Mouse (Mus musculus) heart, embryonic 16.5 days (tissue): ENCODE measurements around the gene Rps3. TPM values are rescaled to one million over a fixed set of nuclear protein-coding genes. Genes with fewer than 3 reads are reported as not detected.

Experiments used
- ATAC-seq: fragments of 200-750 bp; cut with Nextera tagmentation; replicated peaks from 2 replicates; pipeline ENCODE4 v1.8.0; 2017; ENCODE audit warnings: moderate number of reproducible peaks; ENCODE audit not compliant: insufficient read depth, low FRiP score; ENCODE audit errors: extremely low read depth
- H3K27ac ChIP-seq: fragments of 300-500 bp; sonication (generic); 2 replicates; pipeline ENCODE4 v1.5.1; 2014; ENCODE audit warnings: mild to moderate bottlenecking, low read length, control low read depth, moderate library complexity
- H3K27me3 ChIP-seq: fragments of 300-500 bp; sonication (generic); 2 replicates; pipeline ENCODE4 v1.6.1; 2014; ENCODE audit warnings: low read length, mixed read lengths; ENCODE audit not compliant: control insufficient read depth, insufficient read depth
- H3K36me3 ChIP-seq: fragments of 300-500 bp; sonication (generic); 2 replicates; pipeline ENCODE4 v1.6.1; 2014; ENCODE audit not compliant: control insufficient read depth, insufficient read depth
- H3K4me1 ChIP-seq: fragments of 300-500 bp; sonication (generic); 2 replicates; pipeline ENCODE4 v1.6.1; 2014; ENCODE audit warnings: low read length, mixed read lengths; ENCODE audit not compliant: control insufficient read depth, insufficient read depth
- H3K4me2 ChIP-seq: fragments of 300-500 bp; sonication (generic); 2 replicates; pipeline ENCODE4 v1.6.1; 2014; ENCODE audit warnings: low read depth, mild to moderate bottlenecking, control low read depth, low read length
- H3K4me3 ChIP-seq: fragments of 300-500 bp; sonication (generic); 2 replicates; pipeline ENCODE4 v1.5.1; 2014; ENCODE audit warnings: mild to moderate bottlenecking, control low read depth, low read length
- H3K9ac ChIP-seq: fragments of 300-500 bp; sonication (generic); 2 replicates; pipeline ENCODE4 v1.6.1; 2014; ENCODE audit warnings: low read length, control low read depth
- H3K9me3 ChIP-seq: fragments of 300-500 bp; sonication (generic); replicated peaks from 2 replicates; pipeline ENCODE4 v1.6.1; 2016; ENCODE audit warnings: low read length; ENCODE audit not compliant: control insufficient read depth
- WGBS: fragments of 180-500 bp; shearing (Covaris S2); extraction: QIAGEN DNeasy Blood & Tissue Kit; methylation state at CpG from one replicate; pipeline ENCODE4 v1.1.7; 2014; 5-methylcytosine and 5-hydroxymethylcytosine counted together
- polyA plus RNA-seq: library from polyadenylated mRNA; unstranded; fragments of >200 nt; fragmentation: Nextera tagmentation; extraction: Ambion mirVana; gene quantifications from 2 replicates; pipeline ENCODE4 v1.2.1, GENCODE M21; 2015

Gene Rps3
- polyA plus RNA-seq, 1 experiment from 2014 or later = 474 TPM

- Histone ChIP-seq H3K4me3 (no peak overlapping the region), H3K4me2 (no peak overlapping the region), H3K27me3 (no peaks in the 10 kb centered on the region), H3K4me1 (peaks cover 38% of the 10 kb centered on the region), H3K9me3 (no peaks in the 10 kb centered on the region), H3K27ac (peak overlapping the region; percentile 80), H3K9ac (no peak overlapping the region), H3K36me3 (peaks cover 12% of the 10 kb centered on the region)
- no peak for ATAC-seq
- WGBS = 77% methylated on average over 17 of the region's 17 CpGs
Observed at GRCm38 (mm10) chr7:99469680-99470405, 13.7 kb downstream of the Rps3 start.

GRCm38 (mm10) chr7:99468283-99469132 is 15.0 kb downstream of the Rps3 start:
- peak; percentile 73 for ATAC-seq
- H3K9me3 ChIP-seq = no peaks in the 10 kb centered on the region
- H3K27ac ChIP-seq = peak overlapping the region; percentile 80
- H3K9ac ChIP-seq = peak overlapping the region; percentile 76
- H3K36me3 ChIP-seq = peaks cover 10% of the 10 kb centered on the region
- WGBS = 2% methylated on average over 116 of the region's 145 CpGs
- H3K4me2 ChIP-seq = peak overlapping the region; percentile 72
- H3K4me3 ChIP-seq = peak overlapping the region; percentile 51
- H3K27me3 ChIP-seq = no peaks in the 10 kb centered on the region
- peaks cover 31% of the 10 kb centered on the region for H3K4me1 ChIP-seq

- H3K4me1 ChIP-seq = peaks cover 31% of the 10 kb centered on the region
- peak overlapping the region; percentile 51 for H3K4me3 ChIP-seq
- peak overlapping the region; percentile 76 for H3K9ac ChIP-seq
- peak overlapping the region; percentile 72 for H3K4me2 ChIP-seq
- peaks cover 4% of the 10 kb centered on the region for H3K36me3 ChIP-seq
- 15% methylated on average over 11 of the region's 11 CpGs for WGBS
- ATAC-seq = peak; percentile 23
- peak overlapping the region; percentile 80 for H3K27ac ChIP-seq
- no peaks in the 10 kb centered on the region for H3K9me3 ChIP-seq
- no peaks in the 10 kb centered on the region for H3K27me3 ChIP-seq
Observed at GRCm38 (mm10) chr7:99467916-99468282, 15.6 kb downstream of the Rps3 start.

- H3K27ac ChIP-seq = no peak within 1 kb of the TSS
- H3K4me3 ChIP-seq = no peak within 1 kb of the TSS
- H3K9me3 ChIP-seq = no peaks in the 10 kb centered on the region
- peak within 1 kb of the TSS; percentile 23; the same call in 1 of the 2 replicates for H3K4me2 ChIP-seq
- H3K4me1 ChIP-seq = peaks cover 31% of the 10 kb centered on the region
- peaks cover under 1% of the 10 kb centered on the region; the same call in 1 of the 2 replicates for H3K36me3 ChIP-seq
- H3K27me3 ChIP-seq = no peaks in the 10 kb centered on the region
- H3K9ac ChIP-seq = peak within 1 kb of the TSS; percentile 57; the same call in 1 of the 2 replicates
- ATAC-seq = no peak
- WGBS = 15% methylated on average over 8 of the region's 8 CpGs
Observed at GRCm38 (mm10) chr7:99465811-99466210, 17.7 kb downstream of the Rps3 start, which contains the start of gene Klhl35. Klhl35 (plus strand) TSS chr7:99466004.

GRCm38 (mm10) chr7:99463120-99463519 is 20.4 kb downstream of the Rps3 start:
- ATAC-seq = no peak
- no peak overlapping the region for H3K4me2 ChIP-seq
- no peak overlapping the region for H3K4me3 ChIP-seq
- no peak overlapping the region for H3K9ac ChIP-seq
- H3K27me3 ChIP-seq = no peaks in the 10 kb centered on the region
- H3K9me3 ChIP-seq = no peaks in the 10 kb centered on the region
- peaks cover 12% of the 10 kb centered on the region for H3K36me3 ChIP-seq
- peaks cover 24% of the 10 kb centered on the region for H3K4me1 ChIP-seq
- H3K27ac ChIP-seq = no peak overlapping the region
- WGBS = 73% methylated on average over 2 of the region's 2 CpGs

- Histone ChIP-seq H3K4me3 (no peak overlapping the region), H3K36me3 (peaks cover 12% of the 10 kb centered on the region)
- ATAC-seq = no peak
Observed at GRCm38 (mm10) chr7:99459888-99460652, 23.5 kb downstream of the Rps3 start.

GRCm38 (mm10) chr7:99458849-99459248 is 24.7 kb downstream of the Rps3 start:
- Histone ChIP-seq H3K27me3 (no peaks in the 10 kb centered on the region), H3K9me3 (no peaks in the 10 kb centered on the region), H3K4me2 (no peak overlapping the region), H3K9ac (no peak overlapping the region), H3K4me3 (no peak overlapping the region), H3K27ac (no peak overlapping the region), H3K4me1 (no peaks in the 10 kb centered on the region), H3K36me3 (peaks cover 12% of the 10 kb centered on the region)
- 86% methylated on average over 8 of the region's 8 CpGs for WGBS
- no peak for ATAC-seq

More at GRCm38 (mm10) chr7:99459888-99460652, 23.5 kb downstream of the Rps3 start:
- H3K9me3 ChIP-seq = no peaks in the 10 kb centered on the region
- no peaks in the 10 kb centered on the region for H3K27me3 ChIP-seq
- WGBS = 87% methylated on average over 15 of the region's 15 CpGs
- no peak overlapping the region for H3K9ac ChIP-seq
- no peaks in the 10 kb centered on the region for H3K4me1 ChIP-seq
- no peak overlapping the region for H3K27ac ChIP-seq
- no peak overlapping the region for H3K4me2 ChIP-seq

- 71% methylated on average over 4 of the region's 4 CpGs for WGBS
Observed at GRCm38 (mm10) chr7:99454044-99454443, 29.5 kb downstream of the Rps3 start.

More at GRCm38 (mm10) chr7:99454044-99454443, 29.5 kb downstream of the Rps3 start:
- H3K36me3 ChIP-seq = no peaks in the 10 kb centered on the region
- no peak overlapping the region for H3K4me2 ChIP-seq
- H3K9ac ChIP-seq = no peak overlapping the region
- no peaks in the 10 kb centered on the region for H3K27me3 ChIP-seq
- H3K4me1 ChIP-seq = peaks cover 6% of the 10 kb centered on the region
- H3K27ac ChIP-seq = no peak overlapping the region
- H3K9me3 ChIP-seq = no peaks in the 10 kb centered on the region
- H3K4me3 ChIP-seq = no peak overlapping the region
- no peak for ATAC-seq
